Mouse (Mus musculus) liver, adult 2 months (tissue): Measurements from ENCODE around the gene Tmem95. TPM values are rescaled to one million over a fixed set of nuclear protein-coding genes. Genes with fewer than 3 reads are reported as not detected.

Source experiments
- DNase-seq: peaks from one replicate; pipeline ENCODE4 v3.0.0-alpha.2; 2011; ENCODE audit warnings: low read depth, low spot score; ENCODE audit errors: extremely low read depth
- H3K27ac ChIP-seq: fragments of 200-500 bp; replicated peaks from 2 replicates; pipeline ENCODE4 v1.5.1; 2012; ENCODE audit warnings: low read depth, mild to moderate bottlenecking, control low read depth, inconsistent platforms, low read length; ENCODE audit not compliant: insufficient read depth
- H3K27me3 ChIP-seq: fragments of 200-500 bp; 2 replicates; pipeline ENCODE4 v1.6.1; 2012; ENCODE audit warnings: mild to moderate bottlenecking, moderate library complexity, low read length, inconsistent platforms; ENCODE audit not compliant: control insufficient read depth, insufficient read depth
- H3K36me3 ChIP-seq: fragments of 200-500 bp; 2 replicates; pipeline ENCODE4 v1.6.1; 2012; ENCODE audit warnings: low read length, inconsistent platforms; ENCODE audit not compliant: control insufficient read depth, insufficient read depth
- H3K4me1 ChIP-seq: fragments of 200-500 bp; 2 replicates; pipeline ENCODE4 v1.6.1; 2011; ENCODE audit warnings: low read length; ENCODE audit not compliant: control insufficient read depth, insufficient read depth
- H3K4me3 ChIP-seq: fragments of 200-500 bp; 2 replicates; pipeline ENCODE4 v1.5.1; 2011; ENCODE audit warnings: low read depth, mild to moderate bottlenecking, control low read depth, low read length, moderate library complexity; ENCODE audit not compliant: insufficient read depth
- H3K79me2 ChIP-seq: fragments of 200-500 bp; 2 replicates; pipeline ENCODE4 v1.6.1; 2012; ENCODE audit warnings: inconsistent platforms, mild to moderate bottlenecking, low read length, moderate library complexity; ENCODE audit not compliant: control insufficient read depth, insufficient read depth
- H3K9ac ChIP-seq: fragments of 200-500 bp; 2 replicates; pipeline ENCODE4 v1.6.1; 2012; ENCODE audit warnings: low read depth, mild to moderate bottlenecking, control low read depth, inconsistent platforms, low read length
- CTCF ChIP-seq: fragments of 200-500 bp; IDR thresholded peaks from 2 replicates; pipeline ENCODE4 v1.5.1; 2011; ENCODE audit warnings: low read depth, low read length, control low read depth
- POLR2A ChIP-seq: fragments of 200-500 bp; IDR thresholded peaks from 2 replicates; pipeline ENCODE4 v1.6.1; 2011; ENCODE audit warnings: low read length, control low read depth; ENCODE audit not compliant: insufficient read depth; ENCODE audit errors: extremely low read depth
- WGBS: fragments of 180-500 bp; shearing (Covaris S2); methylation state at CpG from one replicate; pipeline ENCODE4 v1.1.7; 2018; 5-methylcytosine and 5-hydroxymethylcytosine counted together
- polyA plus RNA-seq: library from polyadenylated mRNA; depleted of rRNA; stranded (reverse); fragments of >200 nt; gene quantifications from 2 replicates; pipeline ENCODE4 v1.2.3, GENCODE M21; 2012
- total RNA-seq: library from RNA; depleted of rRNA; stranded (reverse); fragments of >200 nt; gene quantifications from 2 replicates; pipeline ENCODE4 v1.2.3, GENCODE M21; 2014

The Tmem95 gene
- total and polyA plus RNA-seq, 2 experiments = not detected

- no peak overlapping the region for H3K9ac ChIP-seq
- 80% methylated on average over 5 of the region's 5 CpGs for WGBS
- H3K4me3 ChIP-seq = no peak overlapping the region
- no peak overlapping the region for H3K27ac ChIP-seq
- H3K4me1 ChIP-seq = peaks cover 18% of the 10 kb centered on the region
- DNase-seq = no peak
- peaks cover 9% of the 10 kb centered on the region for H3K79me2 ChIP-seq
- H3K36me3 ChIP-seq = peaks cover 24% of the 10 kb centered on the region
- no peaks in the 10 kb centered on the region for H3K27me3 ChIP-seq
- no peak; the same call in 1 of the 2 replicates for TF ChIP-seq CTCF
- TF ChIP-seq POLR2A = no peak
Measured at GRCm38 (mm10) chr11:69915667-69916627, 38.1 kb upstream of the Tmem95 start.

- no peak overlapping the region for H3K9ac ChIP-seq
- H3K79me2 ChIP-seq = no peaks in the 10 kb centered on the region; the same call in 1 of the 2 replicates
- DNase-seq = no peak
- peaks cover 18% of the 10 kb centered on the region for H3K4me1 ChIP-seq
- H3K27ac ChIP-seq = no peak overlapping the region
- peaks cover 24% of the 10 kb centered on the region for H3K36me3 ChIP-seq
- WGBS = 50% methylated on average over 9 of the region's 9 CpGs
- TF ChIP-seq POLR2A (no peak), CTCF (no peak)
- H3K27me3 ChIP-seq = no peaks in the 10 kb centered on the region
- peak overlapping the region; percentile 86; the same call in 1 of the 2 replicates for H3K4me3 ChIP-seq
Measured at GRCm38 (mm10) chr11:69914917-69915430, 37.2 kb upstream of the Tmem95 start.

- peaks cover 18% of the 10 kb centered on the region for H3K4me1 ChIP-seq
- peak overlapping the region; percentile 46 for H3K27ac ChIP-seq
- no peak for DNase-seq
- peak overlapping the region; percentile 86 for H3K4me3 ChIP-seq
- peak overlapping the region; percentile 89 for H3K9ac ChIP-seq
- TF ChIP-seq CTCF = no peak
- no peak for TF ChIP-seq POLR2A
- peaks cover 24% of the 10 kb centered on the region for H3K36me3 ChIP-seq
- 4% methylated on average over 17 of the region's 17 CpGs for WGBS
- no peaks in the 10 kb centered on the region for H3K27me3 ChIP-seq
- H3K79me2 ChIP-seq = no peaks in the 10 kb centered on the region; the same call in 1 of the 2 replicates
Measured at GRCm38 (mm10) chr11:69914372-69914764, 36.5 kb upstream of the Tmem95 start.

GRCm38 (mm10) chr11:69913554-69914371 is 35.9 kb upstream of the Tmem95 start, which contains the start of gene Gps2:
Gene Gps2 (plus strand): TSS chr11:69913888.
- Histone ChIP-seq H3K9ac (peak within 1 kb of the TSS; percentile 89), H3K36me3 (peaks cover 20% of the 10 kb centered on the region), H3K4me3 (peak within 1 kb of the TSS; percentile 86), H3K4me1 (peaks cover 14% of the 10 kb centered on the region), H3K27me3 (no peaks in the 10 kb centered on the region), H3K79me2 (no peaks in the 10 kb centered on the region), H3K27ac (peak within 1 kb of the TSS; percentile 46)
- TF ChIP-seq CTCF (no peak), POLR2A (peak; percentile 40; the same call in 1 of the 2 replicates)
- peak; percentile 85 for DNase-seq
- WGBS = 2% methylated on average over 61 of the region's 61 CpGs

- H3K79me2 ChIP-seq = no peaks in the 10 kb centered on the region
- no peak overlapping the region for H3K27ac ChIP-seq
- H3K4me3 ChIP-seq = peak overlapping the region; percentile 86; the same call in 1 of the 2 replicates
- peaks cover 14% of the 10 kb centered on the region for H3K4me1 ChIP-seq
- DNase-seq = no peak
- TF ChIP-seq POLR2A = no peak
- TF ChIP-seq CTCF = no peak
- H3K9ac ChIP-seq = no peak overlapping the region
- 70% methylated on average over 15 of the region's 15 CpGs for WGBS
- H3K36me3 ChIP-seq = peaks cover 12% of the 10 kb centered on the region
- no peaks in the 10 kb centered on the region for H3K27me3 ChIP-seq
Measured at GRCm38 (mm10) chr11:69912716-69913530, 35.1 kb upstream of the Tmem95 start.
